ENCODE assay signal across 9 mouse cellular contexts in genomic region chr10:80940320-80940987, GRCm38 (mm10). TPM values are rescaled to one million over a fixed set of nuclear protein-coding genes. Genes with fewer than 3 reads are reported as not detected.
DNase-seq lines count a peak whose midpoint lies in the region; ATAC-seq and TF ChIP-seq lines count a peak whose summit lies in the region.
"Had no signal": no experiment of that assay in that cellular context is flagged by ENCODE, and none has a peak within 500 bp of the region (broad histone marks: within the 10 kb centered on the region; RNA-seq: fewer than 3 reads in every experiment).

No protein-coding gene starts in this region.

- peak overlapping the region; percentile 73 for H3K9ac ChIP-seq in heart, embryonic 11.5 days (ENCODE audit: low read depth, low read length)
- H3K9ac ChIP-seq in kidney, embryonic 14.5 days (ENCODE audit: low read depth, low read length), result peak overlapping the region; percentile 40; the same call in 1 of the 2 replicates
- H3K9ac ChIP-seq: liver, embryonic 14.5 days had no signal

- H3K27ac ChIP-seq in cortical plate, adult 2 months (ENCODE audit: insufficient read depth, low read length), result no peak overlapping the region
- H3K27ac ChIP-seq in heart, embryonic 11.5 days (ENCODE audit: low read depth, low read length), result peak overlapping the region; percentile 96
- H3K27ac ChIP-seq in kidney, embryonic 14.5 days (ENCODE audit: low read depth, low read length), result peak overlapping the region; percentile 30; the same call in 1 of the 2 replicates
- H3K27ac ChIP-seq: liver, embryonic 14.5 days had no signal

- no peak for TF ChIP-seq CTCF in cortical plate, adult 2 months (IDR thresholded peaks at IDR 0.05; ENCODE audit: extremely low read depth, insufficient read depth, low read length)

- H3K4me1 ChIP-seq in cortical plate, adult 2 months (ENCODE audit: control insufficient read depth, insufficient read depth, low read length), result peaks cover 7% of the 10 kb centered on the region
- H3K4me1 ChIP-seq in heart, embryonic 11.5 days (ENCODE audit: control insufficient read depth, insufficient read depth, low read length), result peaks cover 62% of the 10 kb centered on the region
- H3K4me1 ChIP-seq in kidney, embryonic 14.5 days (ENCODE audit: control insufficient read depth, insufficient read depth, low read length), result peaks cover 62% of the 10 kb centered on the region

- 0 out of 2 replicates have a peak overlapping the region, but pooled peaks have one; percentile 29 for H3K4me3 ChIP-seq in cortical plate, adult 2 months (ENCODE audit: insufficient read depth, low read length)
- H3K4me3 ChIP-seq in heart, embryonic 11.5 days (ENCODE audit: low read depth, low read length), result peak overlapping the region; percentile 32
- peak overlapping the region; percentile 36 for H3K4me3 ChIP-seq in kidney, embryonic 14.5 days (ENCODE audit: low read length)

- DNase-seq in adrenal gland, adult (ENCODE audit: inconsistent age in 2 of 2, low spot score in 1 of 2), result peak; percentile 74 to 88
- no peak for DNase-seq in adrenal gland, postnatal 4 days (ENCODE audit: low spot score in 2 of 2)
- peak; percentile 89 for DNase-seq in lung, postnatal 36 days
- no peak for DNase-seq in spleen, postnatal 36 days (ENCODE audit: low spot score in 2 of 2)

- no peaks in the 10 kb centered on the region for H3K9me3 ChIP-seq in heart, embryonic 11.5 days (replicated peaks; ENCODE audit: control insufficient read depth, low read length)
- H3K9me3 ChIP-seq in kidney, embryonic 14.5 days (ENCODE audit: control insufficient read depth, low read length), result no peaks in the 10 kb centered on the region

- ATAC-seq in heart, embryonic 11.5 days (replicated peaks; ENCODE audit: insufficient number of reproducible peaks, low FRiP score, low TSS enrichment), result peak; percentile 60
- peak; percentile 3; the same call in 1 of the 2 replicates for ATAC-seq in kidney, embryonic 14.5 days (ENCODE audit: low FRiP score, low TSS enrichment)
- ATAC-seq in activated CD4-positive, CD25-positive, alpha-beta regulatory T cell, adult 4 months, result no peak

- TF ChIP-seq POLR2A in cortical plate, adult 2 months (IDR thresholded peaks at IDR 0.05; ENCODE audit: extremely low read depth, insufficient read depth, low read length), result no peak

- H3K4me2 ChIP-seq in heart, embryonic 11.5 days, result peak overlapping the region; percentile 74
- peak overlapping the region; percentile 72 for H3K4me2 ChIP-seq in kidney, embryonic 14.5 days (replicated peaks; ENCODE audit: low read depth, low read length)

- H3K36me3 ChIP-seq in heart, embryonic 11.5 days (ENCODE audit: control insufficient read depth, insufficient read depth, low read length), result no peaks in the 10 kb centered on the region
- no peaks in the 10 kb centered on the region for H3K36me3 ChIP-seq in kidney, embryonic 14.5 days (ENCODE audit: control insufficient read depth, insufficient read depth, low read length)

- WGBS in heart, embryonic 11.5 days (ENCODE audit: insufficient replicate concordance), result 16% methylated on average over 8 of the region's 8 CpGs
- 26% methylated on average over 8 of the region's 8 CpGs for WGBS in kidney, embryonic 14.5 days

- peaks cover 3% of the 10 kb centered on the region for H3K27me3 ChIP-seq in heart, embryonic 11.5 days (ENCODE audit: control insufficient read depth, insufficient read depth, low read length)
- peaks cover 11% of the 10 kb centered on the region for H3K27me3 ChIP-seq in kidney, embryonic 14.5 days (ENCODE audit: control insufficient read depth, insufficient read depth, low read length)

RNA-seq across cellular contexts. Expression of gene Gadd45b, which starts 10.6 kb away (rescaled TPM):
- total RNA-seq in adrenal gland, postnatal 4 days (2021), result 10 to 100 TPM; 10.9 to 11.1 TPM
- 23.9 and 25.6 TPM in 2 replicates for polyA plus RNA-seq in cortical plate, adult 2 months (2012; rRNA removed)
- polyA plus RNA-seq in heart, embryonic 11.5 days (2014; fragmentation: Nextera tagmentation; extraction: Ambion mirVana), result 21.3 and 25.6 TPM in 2 replicates
- 16.1 and 16.3 TPM in 2 replicates for polyA plus RNA-seq in kidney, embryonic 14.5 days (2014; fragmentation: Nextera tagmentation; extraction: Ambion mirVana)
- 10 to 100 TPM; 22.8 to 45.2 TPM for polyA plus RNA-seq in activated CD4-positive, CD25-positive, alpha-beta regulatory T cell, adult 4 months (2017; shearing (Covaris generic))

RNA-seq across cellular contexts. Expression of gene Lmnb2, which starts 22.4 kb away (rescaled TPM):
- total RNA-seq in adrenal gland, postnatal 4 days (2021), result 10 to 100 TPM; 18.5 to 23.1 TPM
- polyA plus RNA-seq in cortical plate, adult 2 months (2012; rRNA removed), result 23.6 and 24.5 TPM in 2 replicates
- polyA plus RNA-seq in heart, embryonic 11.5 days (2014; fragmentation: Nextera tagmentation; extraction: Ambion mirVana), result 7.9 and 11.6 TPM in 2 replicates
- polyA plus RNA-seq in kidney, embryonic 14.5 days (2014; fragmentation: Nextera tagmentation; extraction: Ambion mirVana), result 16.0 and 17.1 TPM in 2 replicates
- 1 to 10 TPM; 2.8 to 4.5 TPM for polyA plus RNA-seq in activated CD4-positive, CD25-positive, alpha-beta regulatory T cell, adult 4 months (2017; shearing (Covaris generic))

RNA-seq across cellular contexts. Expression of gene Timm13, which starts 39.7 kb away (rescaled TPM):
- total RNA-seq in adrenal gland, postnatal 4 days (2021), result 100 to 1,000 TPM; 162 to 179 TPM
- polyA plus RNA-seq in cortical plate, adult 2 months (2012; rRNA removed), result 207 and 219 TPM in 2 replicates
- 300 and 340 TPM in 2 replicates for polyA plus RNA-seq in heart, embryonic 11.5 days (2014; fragmentation: Nextera tagmentation; extraction: Ambion mirVana)
- polyA plus RNA-seq in kidney, embryonic 14.5 days (2014; fragmentation: Nextera tagmentation; extraction: Ambion mirVana), result 391 and 501 TPM in 2 replicates
- polyA plus RNA-seq in activated CD4-positive, CD25-positive, alpha-beta regulatory T cell, adult 4 months (2017; shearing (Covaris generic)), result 100 to 1,000 TPM; 228 to 262 TPM

Comparison
In these comparisons a context has a peak if more than half of its experiments do, and no peak if none do; other contexts are left out.
1. DNase-seq: peak in adrenal gland, adult (2 of 2) and lung, postnatal 36 days (single experiment); none in adrenal gland, postnatal 4 days (0 of 2) and spleen, postnatal 36 days (0 of 2).
2. Peak in every context shown above with its lines, with median percentiles within 50 percentile points of each other: H3K4me3 ChIP-seq.